Mouse (Mus musculus) c-Kit-positive CD71-positive TER-119-positive erythroid progenitor cells, embryonic 14.5 days (primary cell): ENCODE results near the gene Spag5.
"Not testable (repeated sequence)": the region's sequence is repeated elsewhere in the genome, so short reads cannot be mapped to it uniquely, and the experiment has no call there.

Experiments
- DNase-seq: peaks from one replicate; pipeline ENCODE4 v3.0.0-alpha.2; 2013; ENCODE audit warnings: low spot score

Gene Spag5

DNA sequence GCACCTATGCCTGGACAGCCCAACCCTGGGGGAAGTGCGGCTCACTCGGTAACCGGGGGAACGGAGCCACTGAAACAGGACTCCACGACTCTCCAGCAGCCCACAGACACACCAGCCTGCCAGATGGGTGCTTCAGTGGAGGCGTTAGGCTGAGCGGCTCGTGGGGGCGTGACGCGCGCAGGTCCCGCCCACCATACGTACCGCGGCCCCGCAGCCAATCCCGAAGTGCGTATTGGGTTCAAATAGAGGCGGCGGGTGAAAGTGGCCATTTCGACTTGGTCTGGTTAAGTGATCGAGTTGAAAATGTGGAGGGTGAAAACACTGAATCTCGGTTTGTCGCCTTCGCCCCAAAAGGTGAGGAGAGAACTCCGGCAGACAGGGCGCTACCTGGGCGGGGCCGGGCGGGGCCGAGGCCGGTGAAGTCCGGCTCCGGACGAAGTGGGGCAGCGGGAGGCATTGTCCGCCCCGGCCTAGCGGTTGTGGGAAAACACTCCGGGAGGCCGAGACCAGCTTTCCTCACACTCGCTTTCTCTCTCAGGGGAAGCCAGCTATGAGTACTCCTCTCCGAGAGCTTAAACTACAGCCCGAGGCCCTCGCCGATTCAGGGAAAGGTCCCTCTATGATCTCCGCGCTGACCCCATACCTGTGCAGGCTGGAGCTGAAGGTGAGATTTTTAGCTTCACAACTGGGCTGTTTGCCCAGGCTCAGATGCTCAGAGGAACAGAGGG, at the start of gene Spag5:
Spag5 (plus strand) TSS at position 173 of the 728 bp plus-strand sequence.
- peak; percentile 88 for DNase-seq

DNA sequence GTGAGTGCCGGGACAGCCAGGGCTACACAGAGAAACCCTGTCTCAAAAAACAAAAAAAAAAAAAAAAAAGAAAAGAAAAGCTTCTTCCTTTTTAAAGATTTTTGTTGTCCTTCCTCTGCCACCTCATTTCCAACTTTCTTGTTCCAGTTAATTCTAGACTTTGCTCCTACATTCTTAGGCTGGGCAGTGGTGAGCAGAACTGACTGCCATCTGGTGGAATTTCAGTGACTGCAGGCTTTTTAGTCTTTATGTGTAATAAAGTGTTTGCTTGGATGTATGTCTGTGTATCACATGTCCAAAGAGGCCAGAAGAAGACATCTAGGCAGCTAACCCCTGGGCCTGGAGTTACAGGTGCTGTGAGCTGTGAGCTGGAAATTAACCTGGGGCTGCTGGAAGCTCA, 44.7 kb upstream of the Spag5 start:
- DNase-seq = no peak

DNA sequence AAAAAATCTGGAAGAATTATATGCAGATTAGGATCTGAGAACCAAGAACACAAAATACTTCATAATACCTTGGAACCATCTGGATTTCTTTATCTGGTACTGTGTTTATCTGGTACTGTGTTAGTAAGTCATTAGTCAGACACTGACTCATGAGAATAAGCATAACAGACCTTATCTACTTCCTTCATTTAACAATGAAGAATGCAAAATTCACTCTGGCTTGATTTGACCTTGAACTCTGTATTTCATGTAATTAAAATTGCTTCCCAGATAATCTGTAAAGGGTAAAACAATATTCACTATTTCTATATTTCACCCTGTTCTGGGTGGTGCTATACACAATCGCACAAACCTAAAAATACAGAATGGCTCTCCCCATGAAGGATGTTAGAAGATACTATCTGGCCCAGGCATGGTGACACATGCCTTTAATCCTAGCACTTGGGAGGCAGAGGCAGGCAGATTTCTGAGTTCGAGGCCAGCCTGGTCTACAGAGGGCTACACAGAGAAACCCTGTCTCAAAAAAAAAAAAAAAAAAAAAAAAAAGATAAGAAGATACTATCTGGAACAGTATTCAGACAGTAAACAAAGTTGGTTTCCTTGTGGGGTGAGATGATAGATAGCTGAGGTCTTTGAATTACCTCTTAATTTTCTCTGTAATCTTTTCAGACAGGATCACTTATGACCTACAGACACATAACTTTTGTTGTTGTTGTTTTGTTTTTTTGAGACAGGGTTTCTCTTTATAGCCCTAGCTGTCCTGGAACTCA, 40.7 kb upstream of the Spag5 start:
- no peak for DNase-seq

DNA sequence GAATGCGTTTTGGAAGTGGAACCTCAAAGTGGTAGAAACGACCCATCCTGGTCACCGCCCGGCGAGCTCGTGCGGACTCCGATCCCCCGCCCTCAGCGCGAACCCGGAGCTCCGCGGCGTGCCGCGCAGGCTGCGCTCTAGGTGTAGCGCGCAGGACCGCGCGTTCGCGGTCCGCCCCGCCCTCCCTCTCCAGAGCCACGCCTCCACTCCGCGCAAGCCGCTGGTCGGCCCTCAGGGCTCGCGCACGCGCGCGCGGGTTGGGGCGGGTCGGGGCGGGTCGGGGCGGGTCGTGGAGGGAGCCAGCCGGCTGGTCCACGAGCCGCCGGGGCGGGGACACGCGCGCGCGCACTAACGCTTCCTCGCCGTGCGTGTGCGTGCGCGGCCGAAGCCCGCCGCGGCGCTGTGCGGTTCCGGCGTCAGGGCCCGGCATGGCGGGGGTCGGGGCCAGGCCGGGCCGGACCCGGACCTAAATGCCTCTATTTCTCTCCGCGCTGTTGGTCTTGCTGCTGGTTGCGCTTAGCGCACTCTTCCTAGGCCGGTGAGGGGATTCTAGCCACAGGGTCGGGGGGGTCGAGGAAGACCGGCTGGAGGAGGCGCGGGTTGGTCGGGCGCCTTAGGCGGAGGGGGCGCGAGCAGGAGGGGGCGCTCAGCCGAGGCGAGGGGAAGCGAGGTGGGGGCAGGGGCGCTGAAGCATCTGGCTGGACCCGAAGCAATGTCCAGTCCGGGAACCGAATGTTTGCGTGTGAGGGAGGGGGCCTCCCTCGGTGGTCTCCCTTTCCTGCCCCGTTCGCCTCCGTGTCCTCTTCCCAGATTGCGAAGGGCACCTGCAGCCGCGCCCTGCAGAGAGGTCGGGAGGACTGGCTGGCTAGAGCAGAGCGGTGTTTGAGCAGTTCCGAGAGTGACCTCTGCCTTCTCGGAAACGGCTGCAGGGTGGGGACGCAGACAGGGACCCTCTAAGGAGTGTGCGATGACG, 39.7 kb upstream of the Spag5 start, which contains the start of gene 2610507B11Rik:
2610507B11Rik (plus strand) TSS at position 373 of the 973 bp plus-strand sequence.
- peak; percentile 90 for DNase-seq

DNA sequence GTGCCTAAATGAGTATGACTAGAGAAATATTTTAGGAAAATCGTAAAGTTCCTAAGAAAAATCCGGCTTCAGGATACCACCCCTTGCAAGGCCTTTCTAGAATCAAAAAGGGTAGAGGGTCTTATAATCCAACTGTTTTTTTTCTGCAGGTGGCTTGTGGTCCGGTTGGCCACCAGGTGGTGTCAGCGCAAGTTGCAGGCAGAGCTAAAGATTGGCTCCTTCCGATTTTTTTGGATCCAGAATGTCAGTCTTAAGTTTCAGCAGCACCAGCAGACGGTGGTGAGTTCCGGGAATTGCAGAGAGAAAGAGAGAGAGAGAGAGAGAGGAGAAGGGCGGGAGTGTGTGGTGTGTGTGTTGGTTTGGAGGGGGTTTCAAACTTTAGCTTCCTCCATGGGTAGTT, 38.8 kb upstream of the Spag5 start:
- DNase-seq = peak; percentile 61

DNA sequence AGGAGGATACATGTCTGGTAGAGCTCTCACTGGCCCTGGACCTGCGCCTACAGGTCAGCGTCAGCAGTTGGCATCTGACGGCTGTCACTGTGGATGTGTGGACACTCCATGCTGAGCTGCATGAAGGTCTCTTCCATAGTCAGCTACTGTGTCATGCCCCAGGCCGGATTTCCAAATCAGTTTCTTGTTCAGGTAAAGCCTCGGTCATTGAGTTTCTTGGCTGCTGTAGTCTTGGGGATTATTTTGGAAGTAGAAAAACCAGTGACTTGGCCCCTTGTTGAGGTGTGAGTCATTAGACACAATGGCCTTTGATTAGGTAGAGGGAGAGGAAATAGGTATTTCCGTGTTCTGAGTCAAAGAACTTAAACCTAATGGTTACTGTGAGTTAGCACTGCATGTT, 35.8 kb upstream of the Spag5 start:
- DNase-seq = no peak

DNA sequence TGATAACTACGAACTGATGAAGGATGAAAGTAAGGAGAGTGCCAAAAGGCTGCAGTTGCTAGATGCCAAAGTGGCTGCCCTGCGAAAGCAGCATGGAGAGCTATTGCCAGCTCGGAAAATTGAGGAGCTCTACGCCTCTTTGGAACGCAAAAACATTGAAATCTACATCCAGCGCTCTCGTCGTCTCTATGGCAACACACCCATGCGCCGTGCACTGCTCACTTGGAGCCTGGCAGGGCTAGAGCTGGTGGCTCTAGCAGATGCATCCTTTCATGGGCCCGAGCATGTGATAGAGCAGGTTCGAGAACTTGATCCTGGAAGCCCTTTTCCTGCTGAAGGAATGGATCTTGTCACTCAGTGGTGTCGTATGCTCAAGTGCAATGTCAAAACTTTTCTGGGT, 29.3 kb upstream of the Spag5 start:
- DNase-seq = no peak

DNA sequence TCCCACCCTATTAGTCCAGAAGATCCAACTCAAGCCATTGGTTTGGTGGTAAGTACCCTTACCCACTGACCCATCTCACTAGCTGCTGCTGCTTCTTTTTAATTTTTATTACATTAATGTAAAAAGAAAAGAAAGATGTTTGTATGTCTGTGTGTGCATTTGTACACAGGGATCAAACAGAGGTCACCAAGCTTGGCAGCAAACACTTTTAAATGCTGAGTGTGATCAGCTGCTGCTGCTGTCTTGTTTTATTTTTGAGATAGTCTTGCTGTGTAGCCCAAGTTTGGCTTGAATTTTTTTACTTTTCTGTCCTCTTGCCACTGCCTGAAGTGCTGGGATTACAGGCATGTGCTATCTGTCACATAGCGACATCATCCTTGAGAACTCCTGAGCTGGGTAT, 25.7 kb upstream of the Spag5 start:
- no peak for DNase-seq

DNA sequence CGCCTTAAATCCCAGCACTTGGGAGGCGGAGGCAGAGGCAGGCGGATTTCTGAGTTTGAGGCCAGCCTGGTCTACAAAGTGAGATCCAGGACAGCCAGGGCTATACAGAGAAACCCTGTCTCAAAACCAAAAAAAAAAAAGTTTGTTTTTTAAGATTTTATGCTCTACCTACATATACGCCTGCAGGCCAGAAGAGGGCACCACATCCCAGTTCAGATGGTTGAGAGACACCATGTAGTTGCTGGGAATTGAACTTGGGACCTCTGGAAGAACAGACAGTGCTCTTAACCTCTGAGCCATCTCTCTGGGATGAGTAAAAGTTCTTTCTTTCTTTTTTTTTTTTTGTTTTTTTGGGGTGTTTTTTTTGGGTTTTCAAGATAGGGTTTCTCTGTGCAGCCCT, 25.2 kb upstream of the Spag5 start:
- not testable (repeated sequence) for DNase-seq

DNA sequence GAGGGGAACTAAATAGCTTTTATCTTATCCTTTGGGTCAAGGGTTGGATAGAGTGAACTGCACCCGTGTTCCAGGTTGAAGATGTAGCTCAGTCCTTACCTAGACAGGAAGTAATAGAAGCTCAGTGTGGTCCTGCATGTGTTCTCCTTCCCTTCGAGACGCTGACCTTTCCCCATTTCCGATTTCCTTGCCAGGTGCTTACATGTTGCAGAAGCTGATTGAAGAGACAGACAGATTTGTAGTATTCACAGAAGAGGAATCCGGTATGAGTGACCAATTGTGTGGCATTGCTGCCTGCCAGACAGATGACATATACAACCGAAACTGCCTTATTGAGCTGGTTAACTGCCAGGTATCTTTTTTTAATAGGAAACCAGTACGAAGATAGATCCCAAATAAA, 22.5 kb upstream of the Spag5 start:
- no peak for DNase-seq

DNA sequence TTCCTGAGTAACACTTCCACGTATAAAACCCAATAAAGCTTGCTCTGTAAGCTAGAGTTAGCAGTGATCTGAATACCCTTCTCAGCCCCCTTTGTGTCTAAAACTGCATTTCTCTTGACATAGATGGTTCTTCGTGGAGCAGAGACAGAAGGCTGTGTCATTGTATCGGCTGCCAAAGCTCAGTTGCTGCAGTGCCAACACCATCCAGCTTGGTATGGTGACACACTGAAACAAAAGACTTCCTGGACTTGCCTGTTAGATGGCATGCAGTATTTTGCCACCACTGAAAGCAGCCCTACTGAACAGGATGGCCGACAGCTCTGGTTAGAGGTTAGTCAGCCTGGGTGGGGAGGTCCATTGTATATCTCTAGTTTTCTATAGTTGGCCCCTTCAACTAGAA, 21.7 kb upstream of the Spag5 start:
- DNase-seq = no peak

DNA sequence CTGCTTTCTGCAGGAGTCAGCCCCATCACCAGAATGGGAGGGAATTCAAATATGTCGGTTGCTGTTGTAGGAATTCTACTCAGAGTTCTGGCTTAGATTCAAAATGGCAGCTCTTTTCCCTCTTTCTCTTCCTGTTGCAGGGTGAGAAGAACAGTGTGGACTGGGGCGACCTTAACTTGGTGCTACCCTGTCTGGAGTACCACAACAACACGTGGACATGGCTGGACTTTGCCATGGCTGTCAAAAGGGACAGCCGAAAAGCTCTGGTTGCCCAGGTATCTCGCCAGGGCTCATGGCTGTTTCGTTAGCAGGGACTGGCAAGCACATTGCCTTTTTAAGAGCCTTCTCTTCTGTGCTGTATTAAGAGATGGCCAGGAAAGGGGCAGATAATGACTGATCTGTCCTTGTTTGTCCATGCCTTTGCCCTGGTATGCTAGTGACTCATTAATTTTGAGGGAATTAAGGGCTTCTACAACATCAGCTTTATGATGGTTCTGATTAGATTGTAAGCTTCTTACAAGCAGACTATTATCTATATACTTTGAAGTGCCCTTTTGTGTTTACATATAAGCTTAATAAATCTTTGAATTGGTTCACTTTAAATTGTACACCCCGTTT, 12.1 kb upstream of the Spag5 start:
- DNase-seq = no peak

DNA sequence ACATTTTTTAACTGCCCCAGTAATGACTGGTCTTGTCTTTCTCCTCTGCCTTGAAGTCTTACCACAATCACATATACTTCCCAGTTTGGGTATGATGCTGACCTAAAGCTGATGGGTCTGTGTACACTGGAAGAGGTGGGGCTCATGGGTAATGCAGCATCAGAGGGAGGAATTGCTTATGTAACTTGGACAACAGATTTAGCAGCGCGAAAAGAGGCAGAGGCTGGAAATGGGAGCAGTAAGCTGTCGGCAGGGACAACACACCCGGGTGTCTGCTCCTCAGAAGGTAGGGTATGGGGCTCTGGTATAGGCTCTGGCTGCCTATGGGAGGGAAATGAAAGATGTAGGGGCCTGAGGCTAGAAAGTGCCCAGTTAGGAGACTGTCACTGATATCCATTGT, 10.7 kb upstream of the Spag5 start, which contains the start of gene BC030499:
BC030499 (plus strand) TSS at position 188 of the 400 bp plus-strand sequence.
- DNase-seq = no peak

DNA sequence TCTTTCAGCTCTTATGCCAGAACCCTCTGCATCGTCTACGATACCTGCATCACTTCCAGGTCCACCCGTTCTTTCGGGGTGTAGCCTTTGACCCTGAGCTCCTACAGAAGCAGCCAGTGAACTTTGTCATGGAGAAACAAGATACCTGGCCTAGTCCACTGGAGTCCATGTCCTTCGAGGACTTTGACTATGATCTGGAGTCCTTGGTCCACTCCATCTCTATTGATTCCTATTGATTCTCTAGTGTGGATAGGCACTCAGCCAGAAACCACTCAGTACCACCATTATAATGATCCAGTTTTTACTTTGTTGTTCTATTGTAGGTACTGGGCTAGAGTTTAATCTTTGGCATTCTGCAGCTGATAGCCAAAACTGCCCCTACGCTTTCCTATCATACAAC, 6.7 kb upstream of the Spag5 start:
- no peak for DNase-seq

DNA sequence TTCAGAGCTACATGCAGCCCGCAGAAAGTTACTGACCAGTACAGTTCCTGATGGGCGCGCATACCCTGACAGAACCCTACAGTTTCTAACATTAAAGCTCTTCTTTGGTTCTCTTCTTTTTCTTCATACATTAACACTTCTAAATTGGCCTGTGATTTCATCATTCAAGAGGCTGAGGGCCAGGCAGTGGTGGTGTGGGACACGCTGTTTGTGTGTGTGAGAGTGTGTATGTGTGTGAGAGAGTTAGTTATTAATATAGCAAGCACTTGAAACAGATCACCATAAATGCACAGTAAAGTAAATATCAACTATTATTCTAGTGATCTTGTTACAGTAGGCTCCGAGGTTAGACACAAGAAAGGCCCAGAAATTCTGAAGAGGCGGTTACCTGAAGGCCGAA, 412 bp upstream of the Spag5 start:
- DNase-seq = no peak

DNA sequence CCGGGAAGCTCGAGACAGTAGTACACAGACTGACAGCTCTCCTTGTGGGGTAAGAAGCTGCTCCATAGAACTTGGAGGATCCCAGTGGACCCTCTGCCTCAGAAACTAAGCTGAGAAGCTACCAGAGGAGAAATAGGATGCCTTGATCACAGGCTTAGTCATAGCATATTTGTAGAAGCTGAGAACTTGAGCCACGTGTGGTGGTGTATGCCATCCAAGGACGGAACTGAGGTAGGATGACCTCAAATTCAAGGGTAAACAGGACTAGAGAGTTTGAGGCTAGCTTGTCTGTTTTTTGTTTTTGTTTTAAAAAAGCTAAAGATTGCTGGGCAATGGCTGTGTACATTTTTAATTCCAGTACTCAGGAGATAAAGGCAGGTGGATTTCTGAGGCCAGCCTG, 3.9 kb downstream of the Spag5 start:
- DNase-seq = no peak

DNA sequence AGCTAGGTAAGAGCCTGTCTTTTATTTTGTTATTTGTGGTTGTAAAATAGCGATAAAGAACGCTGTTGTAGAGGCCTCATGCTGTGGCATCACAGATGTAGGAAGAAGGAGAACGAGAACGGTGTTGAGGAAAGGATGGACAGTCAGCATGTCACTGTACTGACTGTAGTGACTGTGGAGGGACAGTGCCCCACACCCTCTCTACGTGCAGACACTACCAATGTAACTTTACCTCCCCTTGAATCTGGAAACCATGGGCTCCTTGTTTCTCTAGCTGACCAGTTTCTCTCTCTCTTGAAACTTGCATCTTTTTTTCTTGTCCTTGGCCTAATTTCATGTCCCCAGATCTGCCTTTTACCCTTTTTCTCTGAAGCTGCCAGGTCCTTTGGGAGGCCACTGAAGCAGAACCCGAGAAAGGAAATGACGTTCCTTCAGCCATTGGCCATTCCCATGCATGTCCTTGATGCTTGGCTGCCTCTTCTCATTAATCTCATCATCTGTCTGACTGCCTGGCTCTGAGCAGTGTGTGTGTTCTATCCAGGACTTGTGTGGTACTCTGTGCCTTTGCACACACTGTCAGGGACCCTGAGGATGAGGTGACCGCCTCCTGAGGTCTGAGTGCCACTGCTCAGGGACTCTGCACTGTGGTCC, 9.7 kb downstream of the Spag5 start:
- no peak for DNase-seq

DNA sequence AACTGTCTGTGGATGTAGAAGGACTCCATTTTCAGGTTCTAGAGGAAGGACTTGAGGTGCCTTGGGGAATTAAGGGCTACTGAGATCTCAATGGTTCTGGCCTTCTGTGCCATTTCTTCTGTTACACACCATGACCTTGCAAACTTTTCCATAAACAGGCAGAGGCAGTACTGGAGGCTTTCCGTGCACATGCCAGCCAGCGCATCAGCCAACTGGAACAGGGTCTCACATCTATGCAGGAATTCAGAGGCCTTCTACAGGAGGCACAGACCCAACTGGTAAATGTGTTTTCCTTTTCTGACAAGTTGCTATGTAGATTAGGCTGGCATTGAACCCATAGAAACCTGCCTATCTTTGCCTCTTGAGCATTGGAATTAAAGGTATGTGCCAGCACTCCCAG, 12.3 kb downstream of the Spag5 start:
- DNase-seq = no peak

DNA sequence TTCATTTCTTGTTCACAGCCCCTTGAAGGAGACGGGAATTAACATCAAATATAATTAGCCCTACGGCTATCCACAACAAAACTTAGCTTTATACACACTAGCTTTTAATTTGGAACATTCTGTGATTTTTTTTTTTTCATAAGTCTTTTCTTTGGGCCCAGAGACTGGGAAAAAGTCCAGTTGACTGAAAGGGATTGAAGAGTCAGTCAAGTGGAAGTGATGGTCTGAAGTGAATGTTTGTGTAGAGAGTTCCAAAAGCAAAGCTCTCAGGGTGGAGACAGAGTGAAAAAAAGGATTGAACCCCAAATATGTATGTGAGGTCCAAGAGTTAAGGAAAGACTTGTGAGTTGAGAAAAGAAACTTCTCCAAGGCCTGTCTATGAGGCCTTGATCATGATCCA, 17.1 kb downstream of the Spag5 start:
- DNase-seq = no peak

DNA sequence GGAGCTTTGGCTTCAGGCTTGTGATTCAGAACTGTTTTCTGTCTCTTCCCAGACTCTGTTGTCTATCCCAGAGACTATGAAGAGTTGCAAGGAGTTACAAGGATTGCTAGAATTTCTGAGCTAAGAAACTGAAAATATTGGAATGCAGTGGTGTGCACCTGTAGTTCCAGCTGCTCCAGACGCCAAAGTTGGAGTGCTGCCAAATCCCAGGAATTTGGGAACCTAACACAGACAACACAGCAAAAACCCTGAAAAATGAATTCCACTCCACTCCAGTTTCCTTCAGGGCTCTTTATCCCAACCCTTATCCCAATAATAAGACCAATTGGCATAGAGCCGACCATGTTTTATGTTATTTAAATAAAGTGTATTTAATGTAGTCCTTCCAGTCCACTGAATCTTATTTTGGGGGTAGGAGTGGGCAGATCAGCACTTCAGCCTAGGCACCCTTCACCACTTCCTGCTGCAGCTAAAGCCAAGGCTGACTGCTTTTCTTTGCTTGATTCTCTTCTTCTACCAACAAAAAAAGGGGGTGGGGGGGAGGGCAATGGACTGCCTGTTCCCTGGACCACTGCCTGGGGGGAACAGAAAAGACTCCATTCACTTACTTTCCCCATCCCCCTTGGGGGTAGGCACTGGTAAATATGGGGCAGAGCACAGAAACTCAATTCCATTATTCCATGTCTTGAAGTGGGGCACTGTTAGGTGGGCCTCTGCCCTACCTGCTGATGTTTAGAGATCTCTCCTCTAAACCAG, 20.9 kb downstream of the Spag5 start:
- no peak for DNase-seq

DNA sequence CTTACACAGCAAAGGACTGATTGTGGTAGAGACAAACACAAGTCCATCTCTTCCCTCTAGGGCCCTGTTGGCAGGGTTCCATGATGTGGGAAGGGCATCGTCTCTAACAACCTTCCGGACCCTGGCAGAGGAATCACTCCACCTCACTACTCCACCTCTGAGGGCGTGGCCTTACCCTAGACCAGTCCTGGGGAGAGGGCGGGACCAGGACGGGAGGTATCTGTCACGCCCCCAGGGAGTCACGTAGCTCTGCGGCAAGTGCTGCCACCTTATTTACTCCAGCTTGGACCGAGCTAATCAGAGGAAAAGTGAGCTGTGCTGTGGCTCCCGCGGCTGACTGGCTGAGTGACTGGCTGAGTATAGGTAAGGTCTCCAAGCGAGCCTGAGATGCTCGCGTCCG, 21.5 kb downstream of the Spag5 start, which contains the start of gene Aldoc:
Aldoc (plus strand) TSS at position 109 of the 400 bp plus-strand sequence.
- peak; percentile 81 for DNase-seq
